Mouse (Mus musculus) bone marrow, adult 2 months (tissue): ENCODE data around the gene Rnf185. TPM values are rescaled to one million over a fixed set of nuclear protein-coding genes. Genes with fewer than 3 reads are reported as not detected.
A peak's percentile ranks its signal among the peaks of the same experiment; 100 is the strongest.

Source experiments
- H3K27ac ChIP-seq: fragments of 200-500 bp; 2 replicates; pipeline ENCODE4 v1.5.1; 2012; ENCODE audit warnings: low read depth, mild to moderate bottlenecking, control low read depth, inconsistent platforms, low read length; ENCODE audit not compliant: control insufficient read depth, poor library complexity, insufficient read depth
- H3K4me1 ChIP-seq: fragments of 200-500 bp; 2 replicates; pipeline ENCODE4 v1.6.1; 2011; ENCODE audit warnings: low read length; ENCODE audit not compliant: control insufficient read depth, insufficient read depth
- H3K4me3 ChIP-seq: fragments of 200-500 bp; replicated peaks from 2 replicates; pipeline ENCODE3; 2011; ENCODE audit warnings: mild to moderate bottlenecking, low read depth, low read length, control low read depth; ENCODE audit not compliant: control insufficient read depth
- CTCF ChIP-seq: fragments of 200-500 bp; IDR thresholded peaks from 2 replicates; pipeline ENCODE4 v1.5.1; 2011; ENCODE audit warnings: low read length, control low read depth; ENCODE audit not compliant: control insufficient read depth, insufficient read depth
- POLR2A ChIP-seq: fragments of 200-500 bp; IDR thresholded peaks from 2 replicates; pipeline ENCODE4 v1.6.1; 2011; ENCODE audit warnings: low read depth, mild to moderate bottlenecking, control low read depth, low read length, borderline replicate concordance; ENCODE audit not compliant: control insufficient read depth
- WGBS: fragments of 180-500 bp; shearing (Covaris S2); methylation state at CpG from one replicate; pipeline ENCODE4 v1.1.7; 2018; 5-methylcytosine and 5-hydroxymethylcytosine counted together
- polyA plus RNA-seq: library from polyadenylated mRNA; stranded (reverse); fragments of >200 nt; gene quantifications from 2 replicates; pipeline ENCODE4 v1.2.4, GENCODE M21; 2011; ENCODE audit warnings: low replicate concordance; ENCODE audit not compliant: missing spikeins, insufficient read depth, insufficient read length

The Rnf185 gene
- polyA plus RNA-seq, 1 experiment = 9.2 TPM

DNA sequence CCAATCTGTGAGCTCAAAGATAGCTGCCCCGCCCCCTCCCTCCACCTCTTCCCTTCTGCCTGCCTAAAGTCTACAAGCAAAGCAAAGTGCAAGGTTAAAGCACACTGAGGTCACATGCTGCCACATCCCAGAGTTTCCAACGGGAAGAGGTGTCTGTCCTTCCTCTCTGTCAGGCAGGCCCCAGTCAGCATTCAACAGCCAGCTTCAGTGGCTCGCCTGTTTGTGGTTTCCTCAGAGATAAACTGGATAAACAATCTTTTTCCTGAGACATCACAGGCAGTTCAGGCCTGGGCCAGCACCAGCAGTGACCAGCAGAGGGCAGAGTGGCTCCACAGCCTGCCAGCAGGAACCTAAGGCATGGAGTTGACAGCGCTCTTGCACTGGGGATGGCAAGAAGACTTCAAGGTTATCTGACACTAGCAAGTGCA lies 65.2 kb downstream of the Rnf185 start:
- WGBS = 10% methylated on average over 4 of the region's 4 CpGs
- TF ChIP-seq CTCF (peak; percentile 99), POLR2A (no peak)
- Histone ChIP-seq H3K4me3 (no peak overlapping the region), H3K4me1 (no peaks in the 10 kb centered on the region; the same call in 1 of the 2 replicates), H3K27ac (no peak overlapping the region)

DNA sequence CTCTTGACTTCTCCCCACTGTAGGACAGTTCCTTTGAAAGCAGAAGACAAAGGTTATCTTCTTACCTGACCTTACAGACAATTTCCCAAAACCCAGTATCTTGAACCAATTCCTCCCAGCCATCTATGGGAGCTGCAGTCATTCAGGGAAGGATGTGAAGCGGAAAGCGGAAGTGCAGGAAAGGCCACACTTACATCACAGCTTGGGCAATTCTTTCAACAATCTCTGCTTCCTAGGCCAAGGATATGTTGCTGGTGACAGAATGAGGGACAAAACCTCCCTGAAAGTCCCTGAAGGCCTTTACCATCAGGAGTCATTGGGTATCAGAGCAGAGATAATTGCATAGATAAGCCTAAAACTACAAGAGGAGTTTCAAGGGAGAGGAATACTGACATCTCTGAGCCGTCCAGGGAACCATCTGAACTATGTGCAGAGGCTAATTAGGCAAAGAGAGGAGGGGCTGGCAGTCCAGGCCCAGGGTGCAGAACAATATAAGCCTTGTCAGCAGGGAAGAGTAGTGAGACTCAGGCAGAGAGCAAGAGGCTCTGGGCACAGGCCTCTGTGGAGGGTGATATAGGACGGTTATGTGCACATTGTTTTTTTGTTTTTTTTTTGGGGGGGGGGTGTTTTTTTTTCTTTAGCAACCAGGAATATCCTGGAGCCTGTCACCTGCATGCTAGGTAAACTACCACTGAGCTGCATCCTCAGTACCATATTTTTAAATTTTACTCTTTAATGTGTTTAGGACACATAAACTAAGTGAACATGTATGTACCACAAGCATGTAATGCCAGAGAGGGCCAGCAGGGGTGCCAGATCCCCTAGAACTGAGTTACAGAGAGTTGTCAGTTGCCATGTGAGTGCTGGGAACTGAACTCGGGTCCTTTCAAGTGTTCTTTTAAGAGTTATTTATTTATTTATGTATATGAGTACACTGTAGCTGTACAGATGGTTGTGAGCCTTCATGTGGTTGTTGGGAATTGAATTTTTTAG lies 69.3 kb downstream of the Rnf185 start:
- H3K4me1 ChIP-seq = no peaks in the 10 kb centered on the region; the same call in 1 of the 2 replicates
- TF ChIP-seq CTCF = 0 out of 2 replicates have a peak, but pooled peaks have one; percentile 16
- no peak for TF ChIP-seq POLR2A
- H3K27ac ChIP-seq = no peak overlapping the region
- no peak overlapping the region for H3K4me3 ChIP-seq
- 65% methylated on average over 5 of the region's 5 CpGs for WGBS

DNA sequence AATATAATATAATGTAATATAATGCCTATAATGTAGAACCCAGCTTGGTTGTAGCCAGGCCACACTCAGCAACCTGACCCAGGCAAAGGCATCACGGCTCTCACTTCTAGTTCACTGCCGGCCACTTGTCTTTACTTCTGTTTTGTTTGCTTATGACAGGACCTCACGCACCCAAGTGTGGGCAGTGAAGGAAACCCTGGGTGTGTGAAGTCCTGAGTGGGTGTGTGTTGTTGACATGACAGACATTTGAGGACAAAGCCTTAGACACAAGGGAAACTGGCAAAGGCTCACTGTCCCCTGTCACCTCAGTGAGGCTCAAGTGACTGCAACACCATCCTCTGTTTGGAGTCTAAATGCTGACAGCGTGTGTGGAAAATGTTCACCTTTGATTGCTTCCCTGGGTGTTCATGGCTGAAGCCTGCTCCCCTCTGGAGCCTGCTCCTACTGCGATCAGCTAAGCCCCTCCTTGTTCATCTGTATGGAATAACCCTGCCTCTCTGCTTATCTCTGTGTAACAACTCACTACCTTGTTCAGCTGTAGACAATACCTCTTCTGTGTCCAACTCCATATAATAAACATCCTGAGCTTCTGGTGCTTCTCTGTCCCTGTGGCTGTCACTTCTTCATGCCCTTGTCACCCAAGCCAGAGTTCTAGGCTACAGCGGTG lies 70.9 kb downstream of the Rnf185 start:
- H3K4me3 ChIP-seq = no peak overlapping the region
- no peak overlapping the region for H3K27ac ChIP-seq
- H3K4me1 ChIP-seq = no peaks in the 10 kb centered on the region
- TF ChIP-seq POLR2A (no peak), CTCF (no peak)
- WGBS = 87% methylated on average over 6 of the region's 6 CpGs

DNA sequence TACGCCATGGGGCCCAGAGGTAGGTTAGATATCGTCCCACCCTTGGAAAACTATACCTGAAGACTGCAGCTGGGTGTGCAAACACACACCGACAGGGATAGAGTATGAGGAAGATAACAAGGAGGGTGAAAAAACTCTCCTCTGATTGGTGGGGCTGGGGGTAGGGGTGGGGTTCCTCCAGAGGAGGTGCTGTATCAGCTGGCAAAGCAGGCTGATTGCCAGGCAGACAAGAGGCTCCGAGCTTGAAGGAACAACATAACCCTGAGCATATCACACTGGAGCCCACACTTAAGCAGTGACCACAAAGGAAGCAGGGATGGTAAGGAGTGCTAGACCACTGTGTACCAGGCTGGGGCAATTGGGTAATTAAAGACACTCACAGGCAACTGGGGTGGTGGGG lies 72.7 kb downstream of the Rnf185 start:
- TF ChIP-seq POLR2A = no peak
- no peak for TF ChIP-seq CTCF
- Histone ChIP-seq H3K4me1 (no peaks in the 10 kb centered on the region), H3K4me3 (no peak overlapping the region), H3K27ac (no peak overlapping the region)
- WGBS = 29% methylated on average over 4 of the region's 4 CpGs

DNA sequence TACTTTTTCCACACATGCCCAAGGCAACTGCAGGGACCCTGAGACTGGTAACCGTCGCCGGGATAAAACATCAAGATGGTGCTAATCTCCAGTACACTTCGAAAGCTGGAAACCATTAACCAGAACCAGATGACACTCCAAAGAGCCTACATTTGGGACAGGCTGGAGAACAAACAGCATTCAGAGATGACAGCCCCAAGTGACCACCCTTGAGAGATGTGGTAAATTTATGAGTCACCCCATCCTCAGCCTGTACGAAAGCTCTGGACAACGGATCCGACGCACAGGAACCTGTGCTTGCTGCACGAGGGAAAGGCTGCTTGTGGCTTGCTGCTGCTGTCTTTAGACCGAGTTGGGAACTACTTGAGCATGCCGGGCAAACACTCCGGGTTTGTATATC lies 77.4 kb downstream of the Rnf185 start:
- TF ChIP-seq CTCF (no peak), POLR2A (no peak)
- WGBS = 86% methylated on average over 12 of the region's 12 CpGs
- H3K27ac ChIP-seq = no peak overlapping the region
- H3K4me3 ChIP-seq = no peak overlapping the region
- H3K4me1 ChIP-seq = no peaks in the 10 kb centered on the region

DNA sequence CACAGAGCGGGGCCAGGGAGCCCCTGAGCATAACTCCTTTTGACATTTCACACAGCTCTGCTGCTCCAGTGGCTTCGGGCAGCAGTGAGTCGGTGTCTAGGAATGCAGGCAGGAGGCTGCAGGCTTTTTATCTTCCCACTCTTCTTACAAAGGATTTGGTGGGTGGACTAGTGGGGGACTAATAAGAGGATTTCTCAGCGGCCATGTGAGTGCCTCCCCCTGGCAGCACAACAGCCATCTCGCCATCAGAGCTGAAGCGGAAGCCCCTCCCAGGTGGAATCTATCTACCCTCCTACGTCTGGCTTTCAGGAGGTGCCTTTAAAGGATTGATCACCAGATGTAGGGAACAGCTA lies 77.9 kb downstream of the Rnf185 start:
- TF ChIP-seq POLR2A (no peak), CTCF (no peak)
- no peak overlapping the region for H3K4me3 ChIP-seq
- no peak overlapping the region for H3K27ac ChIP-seq
- H3K4me1 ChIP-seq = no peaks in the 10 kb centered on the region
- WGBS = 79% methylated on average over 7 of the region's 7 CpGs

DNA sequence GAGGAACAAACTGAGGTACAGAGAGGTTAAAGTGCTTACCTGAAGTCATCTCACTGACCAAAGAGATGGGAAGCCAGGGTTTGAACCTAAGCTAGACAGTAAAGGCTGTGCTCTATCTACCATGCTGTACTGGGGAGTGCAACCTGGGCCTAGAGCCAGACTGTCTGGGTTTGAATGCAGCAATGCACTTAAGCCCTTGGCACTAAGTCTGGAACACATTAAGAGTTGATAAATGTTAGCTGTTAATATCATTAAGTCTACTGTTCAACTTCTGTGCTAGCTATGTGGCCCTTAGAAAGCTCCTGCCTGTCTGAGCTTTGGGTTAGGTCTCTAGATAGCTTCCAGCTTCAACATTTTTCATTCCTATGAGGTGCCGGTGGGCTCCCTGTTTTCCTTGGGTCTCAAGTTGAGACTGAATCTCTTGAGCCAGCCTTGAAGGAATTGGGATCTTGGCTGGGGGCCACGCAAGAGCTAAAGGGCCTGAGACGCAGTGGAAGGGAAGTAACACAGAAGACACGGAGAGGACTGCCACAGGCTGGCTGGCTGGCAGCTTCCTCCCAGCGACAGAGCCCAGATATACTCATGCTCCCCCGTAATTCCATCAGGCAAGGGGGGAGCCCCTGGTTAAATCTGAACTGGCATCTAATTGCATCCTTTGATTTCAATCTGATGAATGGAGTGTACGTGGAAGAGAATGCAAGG lies 78.4 kb downstream of the Rnf185 start:
- TF ChIP-seq POLR2A (no peak), CTCF (no peak)
- no peak overlapping the region for H3K27ac ChIP-seq
- 60% methylated on average over 7 of the region's 7 CpGs for WGBS
- no peaks in the 10 kb centered on the region for H3K4me1 ChIP-seq
- no peak overlapping the region for H3K4me3 ChIP-seq
